Mouse (Mus musculus): ENCODE measurements around the gene 1110051M20Rik. TPM values are rescaled to one million over a fixed set of nuclear protein-coding genes. Genes with fewer than 3 reads are reported as not detected.

The 1110051M20Rik gene
- total RNA-seq, 2 experiments from 2014 or later = 90.6 to 107 TPM

GRCm38 (mm10) chr2:91457259-91457655, 12.8 kb upstream of the 1110051M20Rik start, which contains the start of gene Lrp4:
Lrp4 (plus strand) TSS chr2:91457511.
- Histone ChIP-seq H3K27ac (peak within 1 kb of the TSS; percentile 76), H3K4me3 (peak within 1 kb of the TSS; percentile 63)
- intact Hi-C loops (cut with DNase I) = no loop called here
- DNase-seq (ENCODE audit: extremely low spot score in 1 of 2, low spot score in 2 of 2) = peak in 1 of 2 experiments; percentile 48
- TF ChIP-seq CTCF (IDR thresholded peaks at IDR 0.05) = no peak

DNA sequence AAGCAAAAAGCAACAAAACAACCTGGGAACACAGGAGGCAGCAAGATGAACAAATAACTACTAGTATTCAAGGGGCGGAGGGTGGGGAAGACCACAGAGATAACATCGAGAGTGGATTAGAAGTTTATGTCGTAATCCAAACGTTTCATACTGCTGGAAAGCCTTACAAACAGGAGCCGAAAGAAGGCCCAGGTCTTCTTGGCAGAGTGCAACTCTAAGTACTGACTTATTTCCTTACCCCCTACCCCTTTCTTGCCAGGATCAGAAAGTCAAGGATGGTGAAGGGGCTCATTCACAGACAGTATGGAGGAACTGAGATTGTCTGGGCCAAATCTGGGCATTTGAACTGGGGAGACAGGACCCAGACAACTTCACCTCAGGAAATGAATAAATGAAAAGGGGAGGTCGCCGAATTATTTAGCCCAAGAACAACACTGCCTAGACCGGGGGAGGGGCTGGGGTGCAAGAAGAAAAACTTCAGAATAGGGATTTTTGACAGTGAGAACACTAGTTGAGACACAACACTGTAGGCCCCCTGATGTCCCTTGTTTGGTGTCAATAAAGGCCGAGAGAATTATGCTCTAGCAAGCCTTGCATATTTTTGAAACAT, 12.1 kb upstream of the 1110051M20Rik start:
- Histone ChIP-seq H3K4me3 (no peak overlapping the region; the same call in 1 of the 2 replicates), H3K27ac (no peak overlapping the region)
- DNase-seq (ENCODE audit: extremely low spot score in 1 of 2, low spot score in 2 of 2) = no peak
- intact Hi-C loops (cut with DNase I) = no loop called here
- TF ChIP-seq CTCF (IDR thresholded peaks at IDR 0.05) = no peak

GRCm38 (mm10) chr2:91455826-91456225, 11.3 kb upstream of the 1110051M20Rik start:
- intact Hi-C loops (cut with DNase I) = no loop called here
- peak; percentile 79 for TF ChIP-seq CTCF (IDR thresholded peaks at IDR 0.05)
- Histone ChIP-seq H3K4me3 (no peak overlapping the region), H3K27ac (no peak overlapping the region)
- DNase-seq (ENCODE audit: extremely low spot score in 1 of 2, low spot score in 2 of 2) = peak in 1 of 2 experiments; percentile 43

GRCm38 (mm10) chr2:91454434-91454833, 9.9 kb upstream of the 1110051M20Rik start:
- DNase-seq (ENCODE audit: extremely low spot score in 1 of 2, low spot score in 2 of 2) = no peak
- no peak for TF ChIP-seq CTCF (IDR thresholded peaks at IDR 0.05)
- intact Hi-C loops (cut with DNase I) = no loop called here
- Histone ChIP-seq H3K27ac (no peak overlapping the region), H3K4me3 (no peak overlapping the region)

GRCm38 (mm10) chr2:91453231-91454075, 8.9 kb upstream of the 1110051M20Rik start:
- intact Hi-C loops (cut with DNase I) = no loop called here
- Histone ChIP-seq H3K4me3 (no peak overlapping the region), H3K27ac (no peak overlapping the region)
- no peak for DNase-seq (ENCODE audit: extremely low spot score in 1 of 2, low spot score in 2 of 2)
- TF ChIP-seq CTCF (IDR thresholded peaks at IDR 0.05) = no peak

- no peak for TF ChIP-seq CTCF (IDR thresholded peaks at IDR 0.05)
- DNase-seq (ENCODE audit: extremely low spot score in 1 of 2, low spot score in 2 of 2) = no peak
- Histone ChIP-seq H3K4me3 (no peak overlapping the region), H3K27ac (no peak overlapping the region)
- intact Hi-C loops (cut with DNase I) = no loop called here
Observed at GRCm38 (mm10) chr2:91452658-91453057, 8.2 kb upstream of the 1110051M20Rik start.

DNA sequence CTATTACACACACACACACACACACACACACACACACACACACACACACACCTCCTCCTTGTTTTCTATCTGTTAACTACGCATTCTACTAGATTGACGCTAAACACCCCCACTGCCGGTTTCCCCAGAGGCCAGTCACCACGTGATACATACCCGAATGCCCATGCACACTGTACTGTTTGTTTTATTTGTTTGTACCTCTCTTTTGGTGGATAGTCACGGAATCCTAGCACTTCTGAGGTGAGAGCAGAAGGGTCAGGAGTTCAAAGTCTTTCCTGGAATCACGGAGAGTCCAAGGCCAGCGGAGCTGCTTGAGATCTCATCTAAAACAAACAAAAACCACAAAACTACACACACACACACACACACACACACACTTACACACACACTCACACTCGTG, 5.8 kb upstream of the 1110051M20Rik start:
- no peak for DNase-seq (ENCODE audit: extremely low spot score in 1 of 2, low spot score in 2 of 2)
- Histone ChIP-seq H3K4me3 (no peak overlapping the region), H3K27ac (no peak overlapping the region)
- intact Hi-C loops (cut with DNase I) = no loop called here
- TF ChIP-seq CTCF (IDR thresholded peaks at IDR 0.05) = no peak

- Histone ChIP-seq H3K4me3 (no peak overlapping the region), H3K27ac (no peak overlapping the region)
- TF ChIP-seq CTCF (IDR thresholded peaks at IDR 0.05) = no peak
- DNase-seq (ENCODE audit: extremely low spot score in 1 of 2, low spot score in 2 of 2) = no peak
- intact Hi-C loops (cut with DNase I) = no loop called here
Observed at GRCm38 (mm10) chr2:91449662-91450061, 5.2 kb upstream of the 1110051M20Rik start.

DNA sequence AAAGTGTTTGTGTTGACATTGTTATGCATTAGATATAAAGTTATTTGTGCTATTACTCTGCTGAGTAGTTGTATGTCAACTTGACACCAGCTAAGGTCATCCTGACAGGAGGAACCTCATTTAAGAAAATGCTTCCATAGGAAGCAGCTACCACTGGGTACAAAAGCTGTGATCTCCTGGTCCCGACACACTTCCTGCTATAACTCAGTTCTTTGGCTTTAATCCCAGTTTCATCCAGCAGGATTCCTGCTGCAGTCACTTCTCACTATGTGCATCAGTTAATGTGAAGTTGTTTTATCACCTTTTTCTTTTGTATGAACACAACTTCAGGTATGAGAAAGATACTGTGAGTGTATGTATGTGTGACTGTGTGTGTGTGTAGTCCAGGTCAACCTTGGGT, 2.3 kb downstream of the 1110051M20Rik start:
- H3K4me3 ChIP-seq = no peak overlapping the region
- no peak overlapping the region for H3K27ac ChIP-seq
- DNase-seq (ENCODE audit: extremely low spot score in 1 of 2, low spot score in 2 of 2) = no peak
- intact Hi-C loops (cut with DNase I) = no loop called here
- TF ChIP-seq CTCF (IDR thresholded peaks at IDR 0.05) = no peak

DNA sequence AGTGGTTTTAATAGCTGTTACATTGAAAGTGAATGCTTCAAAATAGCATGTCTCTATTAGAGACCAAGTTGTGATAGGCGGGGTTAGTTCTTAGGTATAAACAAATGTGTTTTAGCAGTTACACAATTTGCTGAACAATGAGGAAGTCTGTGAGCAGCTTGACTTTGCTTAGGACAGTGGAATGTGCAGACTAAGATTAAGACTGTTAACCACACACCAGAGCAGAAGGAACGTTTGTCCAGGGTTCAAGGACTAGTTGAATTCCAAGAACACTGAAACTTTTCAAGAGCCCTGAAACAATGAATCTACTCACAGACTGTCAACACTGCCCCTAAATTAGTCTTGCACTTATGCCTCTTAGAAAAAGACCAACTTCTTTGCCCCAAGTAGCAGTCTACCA, 2.8 kb downstream of the 1110051M20Rik start:
- DNase-seq (ENCODE audit: extremely low spot score in 1 of 2, low spot score in 2 of 2) = no peak
- intact Hi-C loops (cut with DNase I) = no loop called here
- H3K4me3 ChIP-seq = no peak overlapping the region
- TF ChIP-seq CTCF (IDR thresholded peaks at IDR 0.05) = no peak
- no peak overlapping the region for H3K27ac ChIP-seq

DNA sequence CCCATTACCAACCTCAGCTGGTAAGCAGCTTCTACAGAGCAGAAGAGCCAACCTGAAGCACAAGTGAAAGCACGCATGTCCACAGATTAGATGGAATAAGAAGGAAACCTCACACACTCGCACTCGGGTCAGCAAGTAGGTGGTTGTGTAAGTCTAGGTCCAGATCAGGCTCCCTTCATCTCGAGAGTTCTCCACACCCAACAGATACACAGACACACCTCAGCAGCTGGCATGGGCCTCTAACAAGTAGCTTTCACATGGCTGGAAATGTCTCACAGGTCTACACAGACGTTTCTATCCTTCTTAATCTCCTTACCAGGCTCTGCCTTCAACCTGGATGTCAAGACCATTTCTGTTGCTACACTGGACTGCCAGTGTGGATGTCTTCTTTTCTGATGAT, 3.8 kb downstream of the 1110051M20Rik start:
- Histone ChIP-seq H3K27ac (no peak overlapping the region), H3K4me3 (no peak overlapping the region)
- DNase-seq (ENCODE audit: extremely low spot score in 1 of 2, low spot score in 2 of 2) = no peak
- TF ChIP-seq CTCF (IDR thresholded peaks at IDR 0.05) = no peak
- intact Hi-C loops (cut with DNase I) = no loop called here

DNA sequence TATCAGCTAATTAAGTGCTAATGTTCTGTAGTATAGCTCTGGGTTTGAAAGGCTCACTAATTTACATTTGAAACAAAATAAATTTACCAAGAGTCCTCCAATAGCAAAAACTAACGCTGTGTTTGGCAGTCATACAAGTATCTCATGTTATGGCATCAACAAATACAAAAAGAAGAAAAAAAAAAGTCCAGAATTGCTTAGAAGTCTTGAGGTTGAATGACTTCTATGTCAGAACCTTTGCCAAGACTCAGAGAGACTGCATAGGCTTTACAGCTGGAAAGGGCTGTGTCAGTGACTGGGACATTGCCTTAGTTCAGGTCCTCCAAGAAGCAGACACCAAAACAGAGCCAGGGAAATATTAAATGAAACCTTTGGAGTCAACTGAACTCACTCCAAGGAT, 4.6 kb downstream of the 1110051M20Rik start:
- Histone ChIP-seq H3K4me3 (no peak overlapping the region), H3K27ac (no peak overlapping the region)
- no peak for DNase-seq (ENCODE audit: extremely low spot score in 1 of 2, low spot score in 2 of 2)
- intact Hi-C loops (cut with DNase I) = no loop called here
- no peak for TF ChIP-seq CTCF (IDR thresholded peaks at IDR 0.05)
